Mouse (Mus musculus) hindbrain, embryonic 16.5 days (tissue): ENCODE data around the gene Zfp423. TPM values are rescaled to one million over a fixed set of nuclear protein-coding genes. Genes with fewer than 3 reads are reported as not detected.

Experiments
- ATAC-seq: fragments of 200-750 bp; cut with Nextera tagmentation; 2 replicates; pipeline ENCODE4 v1.8.0; 2017; ENCODE audit warnings: moderate TSS enrichment, moderate library complexity
- H3K27ac ChIP-seq: fragments of 300-500 bp; sonication (generic); 2 replicates; pipeline ENCODE4 v1.5.1; 2014; ENCODE audit warnings: low read depth, mild to moderate bottlenecking, control low read depth, low read length, moderate library complexity
- H3K27me3 ChIP-seq: fragments of 300-500 bp; sonication (generic); replicated peaks from 2 replicates; pipeline ENCODE4 v1.6.1; 2014; ENCODE audit warnings: low read length; ENCODE audit not compliant: control insufficient read depth, insufficient read depth
- H3K36me3 ChIP-seq: fragments of 300-500 bp; sonication (generic); 2 replicates; pipeline ENCODE4 v1.6.1; 2014; ENCODE audit warnings: mild to moderate bottlenecking, low read length, moderate library complexity, mixed read lengths; ENCODE audit not compliant: control insufficient read depth, insufficient read depth
- H3K4me1 ChIP-seq: fragments of 300-500 bp; sonication (generic); 2 replicates; pipeline ENCODE4 v1.6.1; 2014; ENCODE audit warnings: low read depth, low read length; ENCODE audit not compliant: control insufficient read depth, insufficient read depth
- H3K4me2 ChIP-seq: fragments of 300-500 bp; sonication (generic); 2 replicates; pipeline ENCODE4 v1.6.1; 2014; ENCODE audit warnings: mild to moderate bottlenecking, low read length, control low read depth, moderate library complexity
- H3K4me3 ChIP-seq: fragments of 300-500 bp; sonication (generic); 2 replicates; pipeline ENCODE4 v1.5.1; 2014; ENCODE audit warnings: mild to moderate bottlenecking, low read length, control low read depth, moderate library complexity
- H3K9ac ChIP-seq: fragments of 300-500 bp; sonication (generic); 2 replicates; pipeline ENCODE4 v1.6.1; 2014; ENCODE audit warnings: low read depth, mild to moderate bottlenecking, control low read depth, low read length, moderate library complexity
- H3K9me3 ChIP-seq: fragments of 300-500 bp; sonication (generic); 2 replicates; pipeline ENCODE4 v1.6.1; 2014; ENCODE audit warnings: mild to moderate bottlenecking, low read length, moderate library complexity; ENCODE audit not compliant: control insufficient read depth
- WGBS: fragments of 180-500 bp; shearing (Covaris S2); extraction: QIAGEN DNeasy Blood & Tissue Kit; methylation state at CpG from one replicate; pipeline ENCODE4 v1.1.7; 2014; 5-methylcytosine and 5-hydroxymethylcytosine counted together
- polyA plus RNA-seq: library from polyadenylated mRNA; unstranded; fragments of >200 nt; fragmentation: Nextera tagmentation; extraction: Ambion mirVana; gene quantifications from 2 replicates; pipeline ENCODE4 v1.2.1, GENCODE M21; 2015

Zfp423 gene
- polyA plus RNA-seq, 1 experiment from 2014 or later: 21.6 TPM

DNA sequence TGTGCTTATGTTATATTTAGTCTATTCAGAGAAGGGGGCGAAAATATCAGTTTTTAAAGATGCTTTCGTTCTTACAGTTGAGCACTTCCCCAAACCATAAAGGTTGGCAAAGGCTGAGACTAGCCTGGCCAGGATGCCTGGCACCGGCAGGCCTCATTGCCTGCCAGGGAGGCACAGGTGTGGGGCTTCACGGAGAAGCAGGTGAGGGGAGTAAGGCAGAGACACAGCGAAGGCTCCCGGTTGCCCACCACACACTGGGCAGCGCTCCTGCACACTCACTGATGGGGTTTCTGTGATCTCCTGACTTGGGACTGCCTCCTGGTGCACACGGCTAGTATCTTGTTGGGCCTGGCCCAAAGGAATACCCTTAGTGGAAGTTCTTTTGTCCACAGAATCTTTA is 294.1 kb downstream of the Zfp423 start:
- no peak for ATAC-seq
- H3K4me3 ChIP-seq: no peak overlapping the region
- WGBS: 97% methylated on average over 8 of the region's 8 CpGs
- H3K4me1 ChIP-seq: peaks cover 55% of the 10 kb centered on the region
- no peak overlapping the region for H3K27ac ChIP-seq
- no peaks in the 10 kb centered on the region for H3K36me3 ChIP-seq
- no peak overlapping the region for H3K4me2 ChIP-seq
- H3K27me3 ChIP-seq: no peaks in the 10 kb centered on the region
- no peaks in the 10 kb centered on the region for H3K9me3 ChIP-seq
- no peak overlapping the region for H3K9ac ChIP-seq

DNA sequence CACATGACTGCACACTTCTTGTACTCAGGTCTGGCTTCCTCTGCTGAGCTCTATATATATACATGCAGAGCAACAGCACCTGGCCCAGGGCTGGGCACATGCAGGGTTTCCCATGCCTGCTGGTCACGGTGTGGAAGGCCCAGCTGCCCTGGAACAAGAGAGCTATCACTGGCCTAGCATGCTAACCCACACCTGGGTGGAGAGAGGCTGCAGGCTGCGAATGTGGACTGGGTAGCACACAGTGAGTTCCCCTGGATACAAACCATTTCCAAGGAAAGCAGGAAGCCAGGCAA is 295.2 kb downstream of the Zfp423 start:
- no peaks in the 10 kb centered on the region for H3K9me3 ChIP-seq
- no peak overlapping the region for H3K4me2 ChIP-seq
- peak overlapping the region; percentile 88 for H3K27ac ChIP-seq
- H3K4me1 ChIP-seq: peaks cover 62% of the 10 kb centered on the region
- H3K4me3 ChIP-seq: no peak overlapping the region
- no peaks in the 10 kb centered on the region for H3K27me3 ChIP-seq
- WGBS: 81% methylated on average over 2 of the region's 2 CpGs
- no peak for ATAC-seq
- H3K36me3 ChIP-seq: no peaks in the 10 kb centered on the region
- H3K9ac ChIP-seq: no peak overlapping the region

DNA sequence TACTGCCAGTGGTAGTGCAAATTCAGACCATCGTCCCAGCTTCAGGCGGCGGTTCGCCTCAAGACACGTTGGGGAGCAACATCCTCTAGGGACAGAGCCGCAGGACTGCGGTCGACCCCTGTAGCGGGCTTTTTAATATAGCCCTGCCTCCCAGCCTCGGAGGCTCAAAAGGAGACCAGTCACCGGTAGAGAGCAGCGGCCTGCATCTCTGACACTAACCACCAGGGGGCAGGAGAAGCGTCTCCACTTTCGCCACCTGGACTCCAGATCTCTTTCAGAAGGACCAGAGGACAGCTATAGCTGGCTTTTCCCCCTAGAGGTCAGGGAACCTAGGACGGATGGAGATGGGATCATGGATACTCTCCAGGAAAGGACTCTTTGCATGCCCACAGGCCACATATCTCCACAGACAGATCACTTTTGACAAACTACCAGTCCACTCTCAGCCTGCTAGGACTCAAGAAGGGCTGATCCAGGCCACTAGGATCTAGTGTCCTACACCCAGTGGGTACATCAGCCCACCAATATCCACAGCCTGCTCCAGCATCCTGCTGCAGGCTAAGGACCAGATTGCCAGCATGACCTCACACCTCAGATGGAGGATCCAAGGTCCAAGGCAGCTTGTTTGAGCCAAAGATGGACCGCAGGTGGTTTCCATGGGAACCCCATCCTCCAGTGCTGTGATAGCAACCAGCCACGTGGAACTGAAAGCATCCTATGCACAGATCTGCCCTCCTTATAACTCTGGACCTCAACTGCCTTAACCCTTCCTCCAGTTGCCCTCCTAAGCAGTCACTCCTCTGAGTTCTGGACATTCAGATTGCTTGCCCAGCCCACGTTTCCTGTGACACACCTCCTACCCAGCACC is 295.8 kb downstream of the Zfp423 start:
- H3K9me3 ChIP-seq: no peaks in the 10 kb centered on the region
- peak overlapping the region; percentile 27 for H3K4me3 ChIP-seq
- 0 out of 2 replicates have a peak, but pooled peaks have one; percentile 23 for ATAC-seq
- H3K4me2 ChIP-seq: peak overlapping the region; percentile 56
- H3K27me3 ChIP-seq: no peaks in the 10 kb centered on the region
- H3K4me1 ChIP-seq: peaks cover 59% of the 10 kb centered on the region
- H3K36me3 ChIP-seq: no peaks in the 10 kb centered on the region
- WGBS: 10% methylated on average over 18 of the region's 18 CpGs
- H3K27ac ChIP-seq: peak overlapping the region; percentile 88
- H3K9ac ChIP-seq: peak overlapping the region; percentile 59

DNA sequence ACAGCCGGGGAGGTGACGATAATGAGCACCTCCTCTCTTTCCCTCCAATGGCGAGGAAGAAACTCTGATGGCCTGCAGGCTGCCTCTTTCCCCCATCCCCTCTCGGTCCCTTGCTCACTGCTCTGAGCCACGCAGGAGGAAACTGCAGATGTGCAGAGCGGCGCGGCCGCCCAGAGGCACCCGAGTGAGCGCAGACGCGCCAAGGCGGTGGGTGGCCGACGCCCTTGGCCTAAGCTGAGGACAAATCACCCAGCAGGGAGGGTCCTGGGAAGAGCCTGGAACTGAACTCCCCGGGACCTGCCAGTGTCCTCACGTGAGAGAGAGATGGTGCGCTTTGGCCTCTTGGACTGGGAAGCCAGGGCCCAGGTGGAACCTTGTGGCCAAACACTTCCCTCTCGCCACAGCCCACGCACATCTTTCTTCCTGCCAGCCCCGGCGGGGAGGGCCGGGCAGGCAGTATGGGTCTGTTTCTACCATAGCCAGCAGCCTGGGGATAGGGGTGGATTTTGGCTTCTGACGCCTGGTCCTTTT is 296.5 kb downstream of the Zfp423 start:
- peak overlapping the region; percentile 88 for H3K27ac ChIP-seq
- H3K9me3 ChIP-seq: no peaks in the 10 kb centered on the region
- peak; percentile 34 for ATAC-seq
- peaks cover 52% of the 10 kb centered on the region for H3K4me1 ChIP-seq
- no peaks in the 10 kb centered on the region for H3K27me3 ChIP-seq
- peak overlapping the region; percentile 27 for H3K4me3 ChIP-seq
- H3K9ac ChIP-seq: peak overlapping the region; percentile 59
- 8% methylated on average over 25 of the region's 25 CpGs for WGBS
- H3K4me2 ChIP-seq: peak overlapping the region; percentile 56
- no peaks in the 10 kb centered on the region for H3K36me3 ChIP-seq

DNA sequence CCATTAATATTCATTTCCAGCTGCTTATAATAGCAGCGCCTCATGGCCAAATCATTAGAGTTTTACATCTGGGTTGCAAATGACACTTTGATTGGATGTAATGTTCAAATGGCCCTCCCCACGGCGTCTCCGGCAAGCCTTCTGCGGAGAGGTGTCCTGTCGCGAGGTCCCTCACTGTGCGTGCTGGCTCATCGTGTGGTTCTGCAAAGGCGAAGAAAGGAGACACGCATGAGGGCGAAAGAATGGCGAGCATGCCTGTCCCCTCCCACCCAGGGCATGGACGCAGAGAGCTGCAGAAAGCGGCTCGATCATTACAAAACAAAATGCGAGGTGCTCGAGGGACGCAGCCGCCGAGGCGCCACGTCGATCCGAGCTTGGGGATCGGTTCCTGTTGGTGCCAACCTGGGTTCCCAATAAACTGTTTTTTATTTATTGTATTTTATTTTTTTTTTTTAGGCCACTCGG is 297.1 kb downstream of the Zfp423 start:
- H3K36me3 ChIP-seq: no peaks in the 10 kb centered on the region
- H3K9ac ChIP-seq: peak overlapping the region; percentile 59
- H3K4me3 ChIP-seq: peak overlapping the region; percentile 27
- H3K4me2 ChIP-seq: peak overlapping the region; percentile 56
- H3K9me3 ChIP-seq: no peaks in the 10 kb centered on the region
- no peaks in the 10 kb centered on the region for H3K27me3 ChIP-seq
- WGBS: 4% methylated on average over 27 of the region's 27 CpGs
- H3K27ac ChIP-seq: peak overlapping the region; percentile 88
- peaks cover 47% of the 10 kb centered on the region for H3K4me1 ChIP-seq
- no peak for ATAC-seq

DNA sequence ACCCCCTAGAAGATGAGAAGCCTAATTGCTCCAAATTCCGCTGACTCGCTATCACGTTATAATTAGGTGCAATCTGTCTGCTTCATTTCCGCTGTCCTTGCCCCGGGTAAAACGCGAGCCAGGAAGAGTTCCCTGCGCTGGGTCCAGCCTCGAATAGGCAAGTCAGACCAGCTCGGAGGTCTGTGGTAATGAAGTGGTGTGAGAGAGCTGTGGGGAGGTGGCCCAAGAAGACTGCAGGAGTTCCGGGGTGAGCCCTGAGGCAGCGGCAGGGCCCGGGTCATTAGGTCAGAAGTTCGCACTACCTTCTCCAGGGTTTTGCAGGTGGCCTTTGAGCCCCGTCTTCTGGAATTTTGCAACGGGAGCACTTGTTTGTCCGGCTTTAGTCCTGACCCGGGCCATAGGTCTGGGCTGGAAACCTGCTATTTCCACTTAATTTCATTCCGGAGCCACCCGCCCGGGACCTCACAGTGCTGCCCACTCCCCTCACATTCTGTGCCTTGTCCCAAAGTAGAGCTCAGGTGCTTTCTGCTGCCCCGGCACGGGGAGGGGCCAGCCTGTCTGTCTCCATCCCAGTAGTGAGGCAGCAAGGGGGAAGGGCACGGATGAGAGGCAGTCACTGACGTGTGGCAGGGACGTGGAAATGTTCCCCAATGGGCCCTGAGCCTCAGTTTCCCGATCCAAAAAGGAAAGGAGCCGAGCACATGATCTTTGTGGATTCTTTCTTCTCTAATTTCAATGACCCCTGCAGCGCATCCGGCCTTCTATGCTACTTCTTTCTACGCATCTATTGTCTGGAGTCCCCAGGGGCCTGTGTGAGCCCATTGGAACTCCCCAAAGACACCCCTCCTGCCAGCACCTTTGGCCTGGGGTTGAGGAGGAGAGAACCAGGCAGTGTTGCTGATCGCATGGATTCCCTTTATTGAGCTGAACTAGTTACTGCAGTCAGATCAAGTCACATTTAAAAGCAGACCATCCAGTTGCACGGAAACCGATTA is 298.2 kb downstream of the Zfp423 start:
- H3K4me3 ChIP-seq: no peak overlapping the region
- H3K4me1 ChIP-seq: peaks cover 47% of the 10 kb centered on the region
- no peak overlapping the region for H3K9ac ChIP-seq
- H3K9me3 ChIP-seq: no peaks in the 10 kb centered on the region
- H3K36me3 ChIP-seq: no peaks in the 10 kb centered on the region
- no peak overlapping the region; the same call in none of the 2 replicates for H3K4me2 ChIP-seq
- ATAC-seq: no peak
- H3K27ac ChIP-seq: peak overlapping the region; percentile 42
- WGBS: 18% methylated on average over 34 of the region's 34 CpGs
- no peaks in the 10 kb centered on the region for H3K27me3 ChIP-seq

DNA sequence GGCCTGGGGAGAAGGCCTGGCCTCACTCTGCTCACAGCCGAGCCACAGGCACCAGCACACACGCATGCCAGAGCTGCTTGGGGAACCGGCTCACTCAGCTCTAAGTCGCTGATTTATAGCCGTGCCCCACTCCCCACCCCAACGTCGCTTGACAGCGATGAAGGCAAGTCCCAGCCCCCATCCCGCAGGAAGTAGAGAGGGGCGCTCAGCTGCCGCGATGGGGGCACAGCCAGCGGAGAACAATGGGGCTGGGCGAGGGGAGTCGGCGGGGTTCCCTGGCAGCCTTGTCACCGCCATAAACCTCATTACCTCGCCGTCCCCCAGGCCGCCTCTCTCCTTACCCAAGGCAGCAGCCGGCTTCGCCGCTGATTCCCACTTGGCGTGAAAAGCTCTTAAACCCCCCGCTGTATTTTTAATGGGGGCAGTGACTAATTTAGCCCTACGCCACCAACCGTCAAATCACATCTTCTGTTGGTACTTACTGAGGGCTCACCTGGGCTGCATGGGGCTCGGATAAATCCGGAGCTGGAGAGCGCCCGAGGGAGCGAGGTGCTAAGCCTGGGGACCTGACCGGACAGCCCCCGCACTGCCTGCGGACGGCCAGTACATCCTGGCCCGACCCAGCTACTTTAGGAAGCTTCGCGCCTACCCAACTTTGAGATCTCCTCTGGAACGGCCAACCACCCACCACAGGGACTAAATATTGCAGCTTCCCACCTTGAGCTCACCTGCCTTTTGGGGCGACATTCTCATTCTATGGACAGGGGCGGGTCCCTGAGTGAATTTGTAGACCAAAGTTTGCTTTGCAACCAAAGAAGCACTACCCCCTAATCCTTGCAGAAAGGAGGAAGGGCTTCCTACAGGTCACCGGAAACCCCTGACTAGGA is 299.1 kb downstream of the Zfp423 start:
- Histone ChIP-seq H3K4me1 (peaks cover 47% of the 10 kb centered on the region), H3K4me2 (peak overlapping the region; percentile 54)
- WGBS: 9% methylated on average over 42 of the region's 43 CpGs

DNA sequence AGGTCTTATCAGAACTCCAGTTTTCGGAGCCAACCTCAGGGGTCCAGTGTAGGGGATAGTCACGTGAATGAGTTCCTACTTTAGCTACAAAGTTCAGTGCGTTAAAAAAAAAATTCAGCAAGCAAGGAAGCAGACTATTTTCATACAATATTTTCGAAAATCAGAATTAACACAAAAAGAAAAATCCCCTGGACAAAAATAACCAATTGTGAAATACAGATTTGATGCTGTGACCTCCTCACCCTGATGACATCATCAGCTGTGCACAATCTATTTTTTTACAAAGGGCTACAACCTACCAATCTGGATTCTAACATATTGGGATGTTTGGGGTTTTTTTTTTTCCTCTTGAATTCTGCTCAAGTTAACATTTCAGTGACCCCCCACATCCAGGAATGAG is 301.9 kb downstream of the Zfp423 start:
- Histone ChIP-seq H3K36me3 (no peaks in the 10 kb centered on the region), H3K4me2 (no peak overlapping the region), H3K27ac (no peak overlapping the region), H3K27me3 (no peaks in the 10 kb centered on the region), H3K4me1 (peaks cover 30% of the 10 kb centered on the region), H3K4me3 (no peak overlapping the region), H3K9ac (no peak overlapping the region), H3K9me3 (no peaks in the 10 kb centered on the region)
- no peak for ATAC-seq
- 88% methylated on average over 4 of the region's 4 CpGs for WGBS

More for the DNA sequence above, 299.1 kb downstream of the Zfp423 start:
- peak overlapping the region; percentile 41 for H3K27ac ChIP-seq
- peak overlapping the region; percentile 22; the same call in 1 of the 2 replicates for H3K4me3 ChIP-seq
- H3K9me3 ChIP-seq: no peaks in the 10 kb centered on the region
- peak; percentile 50 for ATAC-seq
- H3K36me3 ChIP-seq: no peaks in the 10 kb centered on the region
- H3K27me3 ChIP-seq: no peaks in the 10 kb centered on the region
- H3K9ac ChIP-seq: peak overlapping the region; percentile 61
